Mouse (Mus musculus): Measurements from ENCODE around the gene Setd5. TPM values are rescaled to one million over a fixed set of nuclear protein-coding genes. Genes with fewer than 3 reads are reported as not detected.

Gene Setd5
- polyA plus RNA-seq, 1 experiment = 22.5 TPM

- Histone ChIP-seq H3K4me3 (ENCODE audit: extremely low read depth, insufficient read depth, insufficient read length) (peak within 1 kb of the TSS; percentile 33; the same call in 1 of the 2 replicates), H3K4me1 (ENCODE audit: control insufficient read depth, insufficient read depth, insufficient read length) (peaks cover 5% of the 10 kb centered on the region; the same call in 1 of the 2 replicates), H3K27ac (ENCODE audit: insufficient read depth, low read length) (no peak within 1 kb of the TSS), H3K36me3 (ENCODE audit: control insufficient read depth, insufficient read depth, low read length) (no peaks in the 10 kb centered on the region), H3K27me3 (ENCODE audit: control insufficient read depth, insufficient read depth, low read length) (peaks cover 26% of the 10 kb centered on the region)
- TF ChIP-seq POLR2A (IDR thresholded peaks at IDR 0.05; ENCODE audit: low read depth, low read length) (no peak), CTCF (IDR thresholded peaks at IDR 0.05; ENCODE audit: extremely low read depth, insufficient read depth, insufficient read length, insufficient replicate concordance) (no peak)
- 4% methylated on average over 37 of the region's 66 CpGs for WGBS
- DNase-seq (ENCODE audit: low read depth in 1 of 2, low spot score in 2 of 2) = no peak
These were observed 117.9 kb downstream of the Setd5 start, which contains the start of gene Lhfpl4 for GRCm38 (mm10) chr6:113194841-113195595. TSS of gene Lhfpl4 (minus strand) at chr6:113195384.

- no peak for DNase-seq (ENCODE audit: low read depth in 1 of 2, low spot score in 2 of 2)
- 30% methylated on average over 9 of the region's 9 CpGs for WGBS
- Histone ChIP-seq H3K4me1 (ENCODE audit: control insufficient read depth, insufficient read depth, insufficient read length) (peaks cover 5% of the 10 kb centered on the region; the same call in 1 of the 2 replicates), H3K27ac (ENCODE audit: insufficient read depth, low read length) (no peak overlapping the region), H3K4me3 (ENCODE audit: extremely low read depth, insufficient read depth, insufficient read length) (no peak overlapping the region), H3K27me3 (ENCODE audit: control insufficient read depth, insufficient read depth, low read length) (peaks cover 26% of the 10 kb centered on the region), H3K36me3 (ENCODE audit: control insufficient read depth, insufficient read depth, low read length) (no peaks in the 10 kb centered on the region)
- TF ChIP-seq POLR2A (IDR thresholded peaks at IDR 0.05; ENCODE audit: low read depth, low read length) (no peak), CTCF (IDR thresholded peaks at IDR 0.05; ENCODE audit: extremely low read depth, insufficient read depth, insufficient read length, insufficient replicate concordance) (no peak)
These were observed 118.4 kb downstream of the Setd5 start for GRCm38 (mm10) chr6:113195596-113195992.

Other genes with a start within 250 kb of the Setd5 start
- 2.4 and 2.7 TPM in 2 replicates for gene Srgap3, start 130.1 kb upstream of the Setd5 start, polyA plus RNA-seq (2012; rRNA removed)
- gene Thumpd3, start 31.1 kb upstream of the Setd5 start, polyA plus RNA-seq (2012; rRNA removed) = 4.8 and 5.8 TPM in 2 replicates
- gene Lhfpl4, start 118.0 kb downstream of the Setd5 start, polyA plus RNA-seq (2012; rRNA removed) = 0.06 and 0.08 TPM in 2 replicates
- 47.4 and 64.4 TPM in 2 replicates for gene Mtmr14, start 160.5 kb downstream of the Setd5 start, polyA plus RNA-seq (2012; rRNA removed)
- gene Cpne9, start 204.9 kb downstream of the Setd5 start, polyA plus RNA-seq (2012; rRNA removed) = 0.13 and 0.23 TPM in 2 replicates
- 24.2 and 26.3 TPM in 2 replicates for gene Brpf1, start 229.8 kb downstream of the Setd5 start, polyA plus RNA-seq (2012; rRNA removed)
- gene Ogg1, start 249.6 kb downstream of the Setd5 start, polyA plus RNA-seq (2012; rRNA removed) = 13.0 and 14.8 TPM in 2 replicates